Mouse (Mus musculus) T-helper 1 cell (primary cell): Measurements from ENCODE around the gene Selenos.

Experiments used
- in situ Hi-C: fragments of 300-600 bp; cut with MboI, MseI; formaldehyde crosslinking; loops from one replicate; pipeline ENCODE4 v1.15.1; 2025; ENCODE audit warnings: high pct_unique_total_duplicates

Gene Selenos

GRCm38 (mm10) chr7:66079364-66080230, at the start of gene Selenos:
Gene Selenos (plus strand): TSS chr7:66079649.
- in situ Hi-C loops, result no loop called here

GRCm38 (mm10) chr7:66036809-66037208, 42.6 kb upstream of the Selenos start:
- in situ Hi-C loops, result no loop called here

- in situ Hi-C loops, result no loop called here
Observed at GRCm38 (mm10) chr7:66038261-66038660, 41.2 kb upstream of the Selenos start.

- in situ Hi-C loops, result no loop called here
Observed at GRCm38 (mm10) chr7:66038730-66039129, 40.7 kb upstream of the Selenos start.

DNA sequence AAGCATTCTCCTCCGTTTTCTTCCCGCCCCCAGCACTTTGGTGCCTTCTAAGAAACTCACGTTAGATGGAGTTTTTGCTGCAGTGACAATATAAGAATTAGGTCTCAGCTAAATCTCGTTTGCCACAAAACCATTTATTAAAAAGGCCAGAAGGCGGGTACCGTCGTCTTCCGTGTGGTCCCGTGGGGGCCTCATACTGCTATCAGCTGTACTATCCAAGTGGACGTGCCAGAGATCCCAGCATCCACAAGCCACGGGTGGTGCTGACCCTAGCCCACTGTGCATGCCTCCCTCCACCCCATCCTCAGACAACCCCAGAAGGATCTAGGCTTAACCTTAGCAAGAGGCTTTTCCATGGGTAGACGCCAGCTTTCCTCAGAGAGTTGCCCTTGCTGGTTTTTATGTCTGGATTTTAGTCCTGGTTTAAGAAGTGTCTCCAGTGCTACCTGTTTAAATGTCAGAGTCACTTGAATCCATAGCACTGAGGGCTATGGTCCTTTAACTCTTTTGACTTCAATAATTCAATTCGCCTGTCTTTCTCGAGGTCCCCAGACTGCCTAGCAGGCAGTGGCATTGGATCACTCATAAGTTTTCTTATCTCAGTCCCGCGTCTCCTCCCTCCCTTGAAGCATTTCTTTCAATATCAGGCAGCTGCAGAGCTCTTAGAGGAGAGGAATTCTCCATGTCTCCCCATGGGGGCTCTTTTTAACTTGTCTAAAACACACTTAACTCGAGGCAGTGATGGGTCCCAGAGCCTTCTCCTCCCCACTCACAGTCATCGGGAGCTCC, 39.2 kb upstream of the Selenos start:
- in situ Hi-C loops, result no loop called here

GRCm38 (mm10) chr7:66043552-66044459, 35.6 kb upstream of the Selenos start, which contains the start of gene Gm45213:
Gene Gm45213 (plus strand): TSS chr7:66043602.
- in situ Hi-C loops, result no loop called here

GRCm38 (mm10) chr7:66044617-66045016, 34.8 kb upstream of the Selenos start:
- in situ Hi-C loops, result no loop called here

- in situ Hi-C loops, result no loop called here
Observed at GRCm38 (mm10) chr7:66046921-66047918, 32.2 kb upstream of the Selenos start.

DNA sequence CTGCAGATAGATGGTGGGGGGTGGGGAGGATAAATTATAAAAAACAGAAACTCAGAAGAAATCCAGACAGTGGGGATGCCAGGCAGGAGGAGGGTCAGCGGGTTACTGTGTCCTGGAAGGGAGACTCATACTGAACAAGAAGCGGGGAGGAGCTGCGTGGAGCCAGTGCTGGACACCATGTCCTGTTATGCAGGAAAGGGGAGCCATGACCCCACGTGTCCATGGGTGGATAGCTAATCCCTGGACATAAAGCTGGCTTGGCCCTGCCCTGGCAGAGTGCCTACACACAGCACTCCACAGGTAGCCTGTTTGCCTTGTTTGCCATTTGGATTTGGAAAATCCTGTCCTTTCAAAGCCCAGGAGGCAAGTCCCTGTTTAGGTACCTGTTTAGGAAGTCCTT, 31.5 kb upstream of the Selenos start:
- in situ Hi-C loops, result no loop called here

DNA sequence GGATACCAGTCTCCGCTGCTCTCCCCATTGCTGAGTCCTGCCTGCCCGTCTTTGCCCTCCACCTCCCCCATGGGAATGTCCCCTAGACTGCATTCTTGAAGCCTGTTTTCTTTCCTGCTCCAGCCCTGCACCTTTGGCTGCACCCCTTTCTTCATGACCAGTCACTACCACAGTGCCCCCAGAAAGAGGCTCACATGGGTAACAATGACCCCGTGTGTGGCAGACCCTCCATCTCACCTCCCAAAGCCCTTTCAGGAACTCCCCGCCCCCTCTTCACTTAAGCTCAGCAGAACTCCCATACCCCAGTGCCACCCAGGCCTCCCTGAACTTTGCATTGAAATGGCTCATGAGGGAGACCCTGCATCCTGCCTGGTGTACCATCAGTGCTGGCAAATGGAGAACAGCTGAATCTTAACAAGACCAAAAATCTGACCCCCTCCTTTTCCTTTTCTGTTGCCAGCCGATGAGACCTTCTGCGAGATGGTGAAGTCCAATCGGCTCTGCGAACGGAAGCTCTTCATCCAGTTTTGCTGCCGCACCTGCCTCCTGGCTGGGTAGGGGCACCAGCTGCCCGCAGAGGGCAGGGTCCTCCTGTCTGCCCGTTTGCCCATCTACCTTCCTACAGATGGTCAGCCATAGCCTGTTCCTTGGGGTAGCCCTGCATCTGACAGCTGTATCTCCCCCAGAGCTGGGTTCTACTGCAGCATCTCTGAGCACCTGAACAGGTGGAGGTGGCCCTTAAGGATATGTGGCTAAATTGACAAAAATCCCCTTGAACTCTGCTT, 30.8 kb upstream of the Selenos start:
- in situ Hi-C loops, result no loop called here

DNA sequence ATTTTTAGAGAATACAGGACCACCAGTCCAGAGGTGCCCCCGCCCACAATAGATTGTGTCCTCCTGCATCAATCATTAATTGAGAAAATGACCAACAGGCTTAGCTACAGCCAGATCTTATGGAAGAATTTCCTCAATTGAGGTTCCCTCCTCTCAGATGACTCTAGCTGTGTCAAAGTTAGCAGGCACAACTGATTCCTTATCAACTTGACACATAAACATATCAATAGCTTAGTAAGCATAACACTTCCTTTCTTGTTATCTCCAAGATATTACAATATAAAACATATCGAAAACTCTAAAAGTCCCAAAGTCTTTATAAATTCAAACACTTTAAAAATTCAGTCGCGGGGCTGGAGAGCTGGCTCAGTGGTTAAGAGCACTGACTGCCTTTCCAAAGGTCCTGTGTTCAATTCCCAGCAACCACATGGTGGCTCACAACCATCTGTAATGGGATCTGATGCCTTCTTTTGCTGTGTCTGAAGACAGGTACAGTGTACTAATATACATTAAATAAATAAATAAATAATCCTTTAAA, 25.4 kb upstream of the Selenos start:
- in situ Hi-C loops, result no loop called here

DNA sequence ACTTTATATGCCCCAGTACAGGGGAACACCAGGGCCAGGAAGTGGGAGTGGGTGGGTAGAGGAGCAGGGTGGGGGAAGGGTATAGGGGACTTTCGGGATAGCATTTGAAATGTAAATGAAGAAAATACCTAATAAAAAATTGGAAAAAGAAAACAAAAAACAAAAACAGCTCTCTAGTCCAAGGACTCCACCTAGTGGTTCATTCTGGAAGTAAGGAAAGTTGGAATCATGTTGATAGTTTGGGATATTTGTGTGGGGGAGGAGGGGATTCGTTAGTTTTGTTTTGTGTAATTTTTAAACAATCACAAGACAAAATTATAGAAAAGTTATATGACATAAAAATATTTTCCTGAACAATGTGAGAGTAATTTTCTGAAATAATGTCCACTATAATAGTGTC, 24.1 kb upstream of the Selenos start:
- in situ Hi-C loops, result loop anchor here (5.0 kb wide), 1 partner anchor 353 kb away; no protein-coding TSS in a partner anchor

DNA sequence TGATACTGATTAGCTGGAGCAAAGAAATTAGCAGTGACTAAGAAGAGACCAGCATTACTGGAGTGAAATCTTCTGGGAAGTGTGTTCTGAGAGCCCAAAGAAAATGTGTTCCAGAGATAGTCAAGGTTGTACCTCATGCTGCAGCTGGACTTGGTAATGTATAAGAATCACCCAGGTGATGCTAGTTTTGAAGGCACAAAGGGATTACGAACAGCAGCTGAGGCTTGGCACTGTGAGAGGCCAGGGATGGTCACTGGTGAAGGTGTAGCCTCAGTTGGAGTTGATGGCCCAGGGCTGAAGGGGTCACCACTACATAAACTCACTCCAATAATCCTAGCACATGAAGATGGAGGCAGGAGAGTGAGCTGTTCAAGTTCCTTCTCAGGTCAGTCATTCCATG, 20.7 kb upstream of the Selenos start, which contains the start of gene Snrpa1:
Snrpa1 (plus strand) TSS at position 301 of the 400 bp plus-strand sequence.
- in situ Hi-C loops, result loop anchor here (5.0 kb wide), 1 partner anchor 356 kb away; no protein-coding TSS in a partner anchor

- in situ Hi-C loops, result no loop called here
Observed at GRCm38 (mm10) chr7:66060066-66060956, 19.1 kb upstream of the Selenos start.

- in situ Hi-C loops, result no loop called here
Observed at GRCm38 (mm10) chr7:66061057-66061456, 18.4 kb upstream of the Selenos start.

DNA sequence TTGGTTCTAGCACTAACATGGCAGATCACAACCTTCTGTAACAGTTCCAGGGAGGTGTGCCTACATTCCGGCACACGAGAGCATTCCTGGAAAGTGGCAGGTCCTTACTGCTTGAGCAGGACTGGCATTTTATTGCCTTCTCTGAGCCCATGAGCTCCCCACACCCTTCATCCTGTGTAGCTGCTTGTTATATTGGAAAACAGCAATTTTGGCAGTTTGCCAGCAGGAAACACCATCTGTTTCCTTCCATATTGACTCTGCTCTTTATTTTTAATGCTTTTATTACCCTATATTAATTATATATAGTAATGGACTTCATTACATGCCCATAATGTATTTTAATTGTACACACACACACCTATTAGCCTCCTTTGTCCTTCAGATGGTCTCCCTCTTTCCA, 3.0 kb upstream of the Selenos start:
- in situ Hi-C loops, result no loop called here

DNA sequence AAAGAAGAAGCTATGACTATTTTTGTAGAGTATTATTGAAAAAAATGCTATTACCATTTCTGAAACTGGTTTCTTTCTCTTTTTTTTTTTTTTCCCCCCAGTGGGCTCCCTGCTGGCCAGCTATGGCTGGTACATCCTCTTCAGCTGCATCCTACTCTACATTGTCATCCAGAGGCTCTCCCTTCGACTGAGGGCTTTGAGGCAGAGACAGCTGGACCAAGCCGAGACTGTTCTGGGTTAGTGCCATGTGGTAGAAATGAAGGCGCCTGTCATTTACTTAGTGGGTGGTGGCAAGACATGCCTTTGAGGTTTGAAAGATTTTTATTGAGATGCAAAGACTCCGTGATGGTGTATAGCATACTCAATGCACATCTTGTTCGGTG, 773 bp downstream of the Selenos start:
- in situ Hi-C loops, result no loop called here

- in situ Hi-C loops, result no loop called here
Observed at GRCm38 (mm10) chr7:66083757-66084156, 4.3 kb downstream of the Selenos start.
